Mouse (Mus musculus) limb, embryonic 12.5 days (tissue): Measurements from ENCODE around the gene Cpm. TPM values are rescaled to one million over a fixed set of nuclear protein-coding genes. Genes with fewer than 3 reads are reported as not detected.
A peak's percentile ranks its signal among the peaks of the same experiment; 100 is the strongest.

Experiments
- ATAC-seq: fragments of 200-750 bp; cut with Nextera tagmentation; 2 replicates; pipeline ENCODE4 v1.8.0; 2017; ENCODE audit warnings: low read depth, moderate TSS enrichment; ENCODE audit not compliant: insufficient number of reproducible peaks, insufficient read depth, low FRiP score, low TSS enrichment
- H3K27ac ChIP-seq: fragments of 300-500 bp; sonication (generic); 2 replicates; pipeline ENCODE4 v1.5.1; 2016; ENCODE audit warnings: mild to moderate bottlenecking, moderate library complexity
- H3K27me3 ChIP-seq: fragments of 300-500 bp; sonication (generic); 2 replicates; pipeline ENCODE4 v1.6.1; 2016; ENCODE audit warnings: mild to moderate bottlenecking, moderate library complexity
- H3K36me3 ChIP-seq: fragments of 300-500 bp; sonication (generic); 2 replicates; pipeline ENCODE4 v1.6.1; 2016; ENCODE audit warnings: mild to moderate bottlenecking, moderate library complexity
- H3K4me1 ChIP-seq: fragments of 300-500 bp; sonication (generic); replicated peaks from 2 replicates; pipeline ENCODE4 v1.6.1; 2016
- H3K4me2 ChIP-seq: fragments of 300-500 bp; sonication (generic); 2 replicates; pipeline ENCODE4 v1.6.1; 2016; ENCODE audit warnings: mild to moderate bottlenecking, moderate library complexity
- H3K4me3 ChIP-seq: fragments of 300-500 bp; sonication (generic); replicated peaks from 2 replicates; pipeline ENCODE4 v1.5.1; 2016; ENCODE audit warnings: mild to moderate bottlenecking
- H3K9ac ChIP-seq: fragments of 300-500 bp; sonication (generic); replicated peaks from 2 replicates; pipeline ENCODE4 v1.6.1; 2016; ENCODE audit warnings: mild to moderate bottlenecking, moderate library complexity
- H3K9me3 ChIP-seq: fragments of 300-500 bp; sonication (generic); 2 replicates; pipeline ENCODE4 v1.6.1; 2016; ENCODE audit warnings: mild to moderate bottlenecking, moderate library complexity
- WGBS: fragments of 180-500 bp; shearing (Covaris S2); methylation state at CpG from one replicate; pipeline ENCODE4 v1.1.7; 2016; 5-methylcytosine and 5-hydroxymethylcytosine counted together
- polyA plus RNA-seq: library from polyadenylated mRNA; unstranded; fragments of >200 nt; fragmentation: Nextera tagmentation; extraction: Ambion mirVana; gene quantifications from 2 replicates; pipeline ENCODE4 v1.2.1, GENCODE M21; 2016

The Cpm gene
- polyA plus RNA-seq, 1 experiment from 2014 or later = 30.0 TPM

GRCm38 (mm10) chr10:117625500-117626296, 3.6 kb upstream of the Cpm start:
- Histone ChIP-seq H3K36me3 (no peaks in the 10 kb centered on the region), H3K4me2 (no peak overlapping the region), H3K27me3 (peaks cover 16% of the 10 kb centered on the region), H3K4me3 (no peak overlapping the region), H3K27ac (no peak overlapping the region), H3K9me3 (no peaks in the 10 kb centered on the region), H3K4me1 (peaks cover 29% of the 10 kb centered on the region), H3K9ac (no peak overlapping the region)
- no peak for ATAC-seq
- WGBS = 66% methylated on average over 8 of the region's 9 CpGs

- ATAC-seq = no peak
- Histone ChIP-seq H3K36me3 (no peaks in the 10 kb centered on the region), H3K27me3 (peaks cover 20% of the 10 kb centered on the region), H3K4me3 (no peak overlapping the region), H3K27ac (no peak overlapping the region), H3K9ac (no peak overlapping the region), H3K9me3 (no peaks in the 10 kb centered on the region), H3K4me2 (no peak overlapping the region), H3K4me1 (peaks cover 29% of the 10 kb centered on the region)
- 84% methylated on average over 3 of the region's 3 CpGs for WGBS
Observed at GRCm38 (mm10) chr10:117626297-117626613, 3.0 kb upstream of the Cpm start.

GRCm38 (mm10) chr10:117626840-117627615, 2.3 kb upstream of the Cpm start:
- no peak overlapping the region for H3K4me2 ChIP-seq
- peaks cover 23% of the 10 kb centered on the region for H3K27me3 ChIP-seq
- no peak overlapping the region for H3K27ac ChIP-seq
- no peaks in the 10 kb centered on the region for H3K9me3 ChIP-seq
- H3K36me3 ChIP-seq = no peaks in the 10 kb centered on the region
- no peak for ATAC-seq
- H3K9ac ChIP-seq = no peak overlapping the region
- H3K4me1 ChIP-seq = peaks cover 29% of the 10 kb centered on the region
- H3K4me3 ChIP-seq = no peak overlapping the region
- 59% methylated on average over 7 of the region's 7 CpGs for WGBS

- H3K4me1 ChIP-seq = peaks cover 29% of the 10 kb centered on the region
- H3K9ac ChIP-seq = no peak overlapping the region
- peaks cover 23% of the 10 kb centered on the region for H3K27me3 ChIP-seq
- no peak overlapping the region for H3K4me3 ChIP-seq
- no peak overlapping the region for H3K27ac ChIP-seq
- H3K9me3 ChIP-seq = no peaks in the 10 kb centered on the region
- WGBS = 46% methylated on average over 7 of the region's 7 CpGs
- no peak for ATAC-seq
- no peak overlapping the region for H3K4me2 ChIP-seq
- H3K36me3 ChIP-seq = no peaks in the 10 kb centered on the region
Observed at GRCm38 (mm10) chr10:117627616-117627930, 1.7 kb upstream of the Cpm start.

GRCm38 (mm10) chr10:117627949-117628348, 1.4 kb upstream of the Cpm start:
- H3K27me3 ChIP-seq = peaks cover 23% of the 10 kb centered on the region
- 41% methylated on average over 6 of the region's 6 CpGs for WGBS
- H3K27ac ChIP-seq = no peak overlapping the region

GRCm38 (mm10) chr10:117628363-117629168, 734 bp upstream of the Cpm start:
- H3K9ac ChIP-seq = peak overlapping the region; percentile 69
- peaks cover 23% of the 10 kb centered on the region for H3K27me3 ChIP-seq
- 2% methylated on average over 25 of the region's 25 CpGs for WGBS

More at GRCm38 (mm10) chr10:117627949-117628348, 1.4 kb upstream of the Cpm start:
- Histone ChIP-seq H3K9me3 (no peaks in the 10 kb centered on the region), H3K4me2 (peak overlapping the region; percentile 92), H3K4me3 (0 out of 2 replicates have a peak overlapping the region, but pooled peaks have one; percentile 67), H3K36me3 (no peaks in the 10 kb centered on the region), H3K9ac (no peak overlapping the region), H3K4me1 (peaks cover 29% of the 10 kb centered on the region)
- ATAC-seq = no peak

GRCm38 (mm10) chr10:117630176-117630575, 876 bp downstream of the Cpm start:
- Histone ChIP-seq H3K27ac (no peak overlapping the region), H3K9me3 (no peaks in the 10 kb centered on the region), H3K4me1 (peaks cover 28% of the 10 kb centered on the region), H3K27me3 (peaks cover 23% of the 10 kb centered on the region), H3K9ac (no peak overlapping the region), H3K4me2 (peak overlapping the region; percentile 92), H3K4me3 (peak overlapping the region; percentile 67), H3K36me3 (no peaks in the 10 kb centered on the region)
- 24% methylated on average over 8 of the region's 8 CpGs for WGBS
- ATAC-seq = no peak

More at GRCm38 (mm10) chr10:117628363-117629168, 734 bp upstream of the Cpm start:
- Histone ChIP-seq H3K4me3 (peak overlapping the region; percentile 67), H3K27ac (peak overlapping the region; percentile 41; the same call in 1 of the 2 replicates), H3K4me1 (peaks cover 29% of the 10 kb centered on the region), H3K4me2 (peak overlapping the region; percentile 92), H3K9me3 (no peaks in the 10 kb centered on the region), H3K36me3 (no peaks in the 10 kb centered on the region)
- ATAC-seq = 0 out of 2 replicates have a peak, but pooled peaks have one; percentile 16

- 0 out of 2 replicates have a peak overlapping the region, but pooled peaks have one; percentile 67 for H3K4me3 ChIP-seq
- H3K27me3 ChIP-seq = peaks cover 23% of the 10 kb centered on the region
- 62% methylated on average over 2 of the region's 2 CpGs for WGBS
- H3K9me3 ChIP-seq = no peaks in the 10 kb centered on the region
- ATAC-seq = no peak
- no peak overlapping the region for H3K27ac ChIP-seq
- H3K9ac ChIP-seq = no peak overlapping the region
- peak overlapping the region; percentile 24; the same call in 1 of the 2 replicates for H3K4me2 ChIP-seq
- H3K36me3 ChIP-seq = 0 out of 2 replicates have a peak, but pooled peaks cover 2% of the 10 kb centered on the region
- H3K4me1 ChIP-seq = peaks cover 24% of the 10 kb centered on the region
Observed at GRCm38 (mm10) chr10:117630810-117631209, 1.5 kb downstream of the Cpm start.

GRCm38 (mm10) chr10:117631562-117632259, 2.4 kb downstream of the Cpm start:
- peaks cover 24% of the 10 kb centered on the region for H3K4me1 ChIP-seq
- 0 out of 2 replicates have a peak, but pooled peaks cover 4% of the 10 kb centered on the region for H3K36me3 ChIP-seq
- WGBS = 87% methylated on average over 16 of the region's 16 CpGs
- H3K9ac ChIP-seq = no peak overlapping the region
- H3K4me2 ChIP-seq = no peak overlapping the region
- no peak overlapping the region for H3K27ac ChIP-seq
- no peaks in the 10 kb centered on the region for H3K9me3 ChIP-seq
- peaks cover 23% of the 10 kb centered on the region for H3K27me3 ChIP-seq
- H3K4me3 ChIP-seq = no peak overlapping the region
- no peak for ATAC-seq

GRCm38 (mm10) chr10:117632394-117632793, 3.1 kb downstream of the Cpm start:
- WGBS = 90% methylated on average over 4 of the region's 4 CpGs
- no peak for ATAC-seq

More at GRCm38 (mm10) chr10:117632394-117632793, 3.1 kb downstream of the Cpm start:
- Histone ChIP-seq H3K9me3 (no peaks in the 10 kb centered on the region), H3K4me3 (no peak overlapping the region), H3K9ac (no peak overlapping the region), H3K4me2 (no peak overlapping the region), H3K27me3 (peaks cover 18% of the 10 kb centered on the region), H3K36me3 (0 out of 2 replicates have a peak, but pooled peaks cover 4% of the 10 kb centered on the region), H3K4me1 (peaks cover 24% of the 10 kb centered on the region), H3K27ac (no peak overlapping the region)
